Mouse (Mus musculus): ENCODE measurements around the gene Nudt8.

Gene Nudt8

GRCm38 (mm10) chr19:3988066-3988465 is 12.3 kb upstream of the Nudt8 start:
- no peak for DNase-seq (ENCODE audit: low read depth, low spot score)

GRCm38 (mm10) chr19:3988750-3989149 is 11.6 kb upstream of the Nudt8 start:
- DNase-seq (ENCODE audit: low read depth, low spot score), result no peak

GRCm38 (mm10) chr19:3990804-3991203 is 9.6 kb upstream of the Nudt8 start:
- DNase-seq (ENCODE audit: low read depth, low spot score), result no peak

GRCm38 (mm10) chr19:3991562-3991961 is 8.8 kb upstream of the Nudt8 start:
- DNase-seq (ENCODE audit: low read depth, low spot score), result no peak

GRCm38 (mm10) chr19:3991966-3992365 is 8.4 kb upstream of the Nudt8 start:
- no peak for DNase-seq (ENCODE audit: low read depth, low spot score)

- no peak for DNase-seq (ENCODE audit: low read depth, low spot score)
These were observed 8.0 kb upstream of the Nudt8 start, which contains the start of gene Tbx10 for GRCm38 (mm10) chr19:3992416-3992815. Tbx10 (plus strand) TSS chr19:3992752.

- DNase-seq (ENCODE audit: low read depth, low spot score), result no peak
These were observed 5.4 kb upstream of the Nudt8 start for GRCm38 (mm10) chr19:3994932-3995331.

GRCm38 (mm10) chr19:3995505-3995904 is 4.9 kb upstream of the Nudt8 start:
- DNase-seq (ENCODE audit: low read depth, low spot score), result no peak

- DNase-seq (ENCODE audit: low read depth, low spot score), result no peak
These were observed 4.3 kb upstream of the Nudt8 start for GRCm38 (mm10) chr19:3996106-3996505.

- DNase-seq (ENCODE audit: low read depth, low spot score), result no peak
These were observed 3.6 kb upstream of the Nudt8 start for GRCm38 (mm10) chr19:3996747-3997146.

GRCm38 (mm10) chr19:3997231-3997630 is 3.1 kb upstream of the Nudt8 start:
- no peak for DNase-seq (ENCODE audit: low read depth, low spot score)

- DNase-seq (ENCODE audit: low read depth, low spot score), result no peak
These were observed 2.0 kb upstream of the Nudt8 start for GRCm38 (mm10) chr19:3998335-3998734.

GRCm38 (mm10) chr19:3999121-3999730 is 1.2 kb upstream of the Nudt8 start:
- DNase-seq (ENCODE audit: low read depth, low spot score), result no peak

- DNase-seq (ENCODE audit: low read depth, low spot score), result no peak
These were observed 657 bp downstream of the Nudt8 start for GRCm38 (mm10) chr19:4000949-4001525.

- DNase-seq (ENCODE audit: low read depth, low spot score), result no peak
These were observed 1.4 kb downstream of the Nudt8 start for GRCm38 (mm10) chr19:4001752-4002151.

- no peak for DNase-seq (ENCODE audit: low read depth, low spot score)
These were observed 2.7 kb downstream of the Nudt8 start, which contains the start of gene Doc2g for GRCm38 (mm10) chr19:4003112-4003511. Doc2g (plus strand) TSS chr19:4003313.

GRCm38 (mm10) chr19:4003641-4004040 is 3.3 kb downstream of the Nudt8 start:
- no peak for DNase-seq (ENCODE audit: low read depth, low spot score)

- DNase-seq (ENCODE audit: low read depth, low spot score), result no peak
These were observed 4.0 kb downstream of the Nudt8 start for GRCm38 (mm10) chr19:4004331-4004730.

- no peak for DNase-seq (ENCODE audit: low read depth, low spot score)
These were observed 4.7 kb downstream of the Nudt8 start for GRCm38 (mm10) chr19:4005091-4005490.

GRCm38 (mm10) chr19:4005971-4006370 is 5.6 kb downstream of the Nudt8 start:
- DNase-seq (ENCODE audit: low read depth, low spot score), result no peak

- DNase-seq (ENCODE audit: low read depth, low spot score), result no peak
These were observed 10.7 kb downstream of the Nudt8 start for GRCm38 (mm10) chr19:4011086-4011485.

GRCm38 (mm10) chr19:4012432-4013022 is 12.1 kb downstream of the Nudt8 start, which contains the start of gene Ndufv1:
Ndufv1 (minus strand) TSS chr19:4012806.
- peak; percentile 97 for DNase-seq (ENCODE audit: low read depth, low spot score)

GRCm38 (mm10) chr19:4013066-4013465 is 12.7 kb downstream of the Nudt8 start:
- no peak for DNase-seq (ENCODE audit: low read depth, low spot score)

Measured in embryo, embryonic 11.5 days (tissue).